Mouse (Mus musculus) liver, embryonic 14.5 days (tissue): ENCODE data around the gene Scrn1. TPM values are rescaled to one million over a fixed set of nuclear protein-coding genes. Genes with fewer than 3 reads are reported as not detected.

Source experiments
- ATAC-seq: fragments of 200-750 bp; cut with Nextera tagmentation; 2 replicates; pipeline ENCODE4 v1.8.0; 2017; ENCODE audit warnings: moderate number of reproducible peaks, mild to moderate bottlenecking, moderate library complexity; ENCODE audit not compliant: insufficient read depth
- DNase-seq, 3 experiments: peaks; one replicate each; pipeline ENCODE4 v3.0.0-alpha.2; 2012 to 2013; ENCODE audit warnings: low read depth in 3 of 3, low spot score in 3 of 3
- H3K27ac ChIP-seq: fragments of 300-500 bp; sonication (generic); 2 replicates; pipeline ENCODE4 v1.5.1; 2014; ENCODE audit warnings: moderate library complexity, mild to moderate bottlenecking, control low read depth, inconsistent platforms
- H3K27me3 ChIP-seq: fragments of 300-500 bp; sonication (generic); 2 replicates; pipeline ENCODE4 v1.6.1; 2014; ENCODE audit warnings: mild to moderate bottlenecking, low read length, moderate library complexity; ENCODE audit not compliant: control insufficient read depth, insufficient read depth
- H3K36me3 ChIP-seq: fragments of 300-500 bp; sonication (generic); replicated peaks from 2 replicates; pipeline ENCODE4 v1.6.1; 2014; ENCODE audit warnings: low read depth; ENCODE audit not compliant: control insufficient read depth, insufficient read depth
- H3K4me1 ChIP-seq, 2 experiments: fragments of 200-500 bp in 1 of 2; fragments of 300-500 bp in 1 of 2; sonication (generic) in 1 of 2; replicated peaks; 2 replicates each; pipeline ENCODE4 v1.6.1; 2012 to 2014; ENCODE audit warnings: antibody characterized with exemption in 1 of 2, inconsistent platforms in 1 of 2, low read length in 1 of 2; ENCODE audit not compliant: control insufficient read depth in 2 of 2, insufficient read depth in 2 of 2
- H3K4me2 ChIP-seq: fragments of 300-500 bp; sonication (generic); 2 replicates; pipeline ENCODE4 v1.6.1; 2014; ENCODE audit warnings: low read depth, mild to moderate bottlenecking, control low read depth, moderate library complexity
- H3K4me3 ChIP-seq, 2 experiments: fragments of 200-500 bp in 1 of 2; fragments of 300-500 bp in 1 of 2; sonication (generic) in 1 of 2; 2 replicates each; pipeline ENCODE4 v1.5.1; 2012 to 2014; ENCODE audit warnings: low read depth in 2 of 2, low read length in 2 of 2, mild to moderate bottlenecking in 2 of 2, control low read depth in 1 of 2, inconsistent platforms in 1 of 2, moderate library complexity in 1 of 2; ENCODE audit not compliant: insufficient read depth in 1 of 2
- H3K9ac ChIP-seq: fragments of 300-500 bp; sonication (generic); replicated peaks from 2 replicates; pipeline ENCODE4 v1.6.1; 2014; ENCODE audit warnings: mild to moderate bottlenecking, control low read depth, moderate library complexity
- H3K9me3 ChIP-seq: fragments of 300-500 bp; sonication (generic); 2 replicates; pipeline ENCODE4 v1.6.1; 2016; ENCODE audit warnings: low read length, mixed read lengths; ENCODE audit not compliant: control insufficient read depth
- CTCF ChIP-seq: IDR thresholded peaks from 2 replicates; pipeline ENCODE4 v1.5.1; 2016; ENCODE audit warnings: antibody characterized with exemption, low read depth, control low read depth
- EP300 ChIP-seq: IDR thresholded peaks from 2 replicates; pipeline ENCODE4 v1.6.1; 2016; ENCODE audit warnings: antibody characterized with exemption, low read depth
- WGBS: fragments of 180-500 bp; shearing (Covaris S2); extraction: QIAGEN DNeasy Blood & Tissue Kit; methylation state at CpG from one replicate; pipeline ENCODE4 v1.1.7; 2014; ENCODE audit not compliant: insufficient replicate concordance; 5-methylcytosine and 5-hydroxymethylcytosine counted together
- polyA plus RNA-seq, 2 experiments: library from polyadenylated mRNA; depleted of rRNA in 1 of 2; stranded (reverse) in 1 of 2; unstranded in 1 of 2; fragments of >200 nt; fragmentation: Nextera tagmentation in 1 of 2; extraction: Ambion mirVana in 1 of 2; gene quantifications; 2 replicates each; pipeline versions ENCODE4 v1.2.1 to v1.2.3; 2012 to 2014

The Scrn1 gene
- polyA plus RNA-seq, 2 experiments, result 0.13 to 0.24 TPM

- H3K27me3 ChIP-seq, result no peaks in the 10 kb centered on the region
- 70% methylated on average over 2 of the region's 2 CpGs for WGBS
- H3K27ac ChIP-seq, result no peak overlapping the region
- H3K9ac ChIP-seq, result no peak overlapping the region
- H3K4me3 ChIP-seq, result no peak overlapping the region
- no peak for ATAC-seq
- no peaks in the 10 kb centered on the region for H3K4me1 ChIP-seq
- TF ChIP-seq EP300, result no peak
- no peak for TF ChIP-seq CTCF
- no peaks in the 10 kb centered on the region for H3K36me3 ChIP-seq
- no peaks in the 10 kb centered on the region for H3K9me3 ChIP-seq
- no peak overlapping the region for H3K4me2 ChIP-seq
- no peak for DNase-seq
Observed at GRCm38 (mm10) chr6:54516512-54517134, 49.7 kb downstream of the Scrn1 start.

- DNase-seq, result no peak
- Histone ChIP-seq H3K36me3 (no peaks in the 10 kb centered on the region), H3K27ac (no peak overlapping the region), H3K9ac (no peak overlapping the region), H3K4me1 (no peaks in the 10 kb centered on the region), H3K4me2 (no peak overlapping the region), H3K9me3 (no peaks in the 10 kb centered on the region), H3K4me3 (no peak overlapping the region), H3K27me3 (no peaks in the 10 kb centered on the region)
- ATAC-seq, result no peak
- 53% methylated on average over 2 of the region's 2 CpGs for WGBS
- TF ChIP-seq CTCF (no peak), EP300 (no peak)
Observed at GRCm38 (mm10) chr6:54512256-54512655, 54.0 kb downstream of the Scrn1 start.

GRCm38 (mm10) chr6:54509264-54509663 lies 57.0 kb downstream of the Scrn1 start:
- Histone ChIP-seq H3K9me3 (no peaks in the 10 kb centered on the region), H3K4me3 (no peak overlapping the region), H3K27me3 (no peaks in the 10 kb centered on the region), H3K36me3 (no peaks in the 10 kb centered on the region), H3K4me2 (no peak overlapping the region), H3K9ac (no peak overlapping the region), H3K27ac (no peak overlapping the region), H3K4me1 (no peaks in the 10 kb centered on the region)
- no peak for TF ChIP-seq EP300
- TF ChIP-seq CTCF, result no peak
- DNase-seq (no peak), ATAC-seq (no peak)
- WGBS, result 68% methylated on average over 13 of the region's 13 CpGs

GRCm38 (mm10) chr6:54508256-54508793 lies 58.0 kb downstream of the Scrn1 start:
- Histone ChIP-seq H3K4me1 (no peaks in the 10 kb centered on the region), H3K4me3 (no peak overlapping the region), H3K27ac (no peak overlapping the region), H3K27me3 (no peaks in the 10 kb centered on the region), H3K4me2 (no peak overlapping the region), H3K36me3 (no peaks in the 10 kb centered on the region), H3K9ac (no peak overlapping the region), H3K9me3 (no peaks in the 10 kb centered on the region)
- 60% methylated on average over 6 of the region's 6 CpGs for WGBS
- TF ChIP-seq EP300 (no peak), CTCF (no peak)
- no peak for ATAC-seq
- DNase-seq, result no peak

- Histone ChIP-seq H3K9me3 (no peaks in the 10 kb centered on the region), H3K9ac (no peak overlapping the region), H3K4me3 (no peak overlapping the region), H3K4me2 (no peak overlapping the region), H3K36me3 (no peaks in the 10 kb centered on the region), H3K27ac (no peak overlapping the region), H3K27me3 (no peaks in the 10 kb centered on the region), H3K4me1 (no peaks in the 10 kb centered on the region)
- no peak for DNase-seq
- TF ChIP-seq CTCF (no peak), EP300 (no peak)
- no peak for ATAC-seq
- WGBS, result 59% methylated on average over 5 of the region's 5 CpGs
Observed at GRCm38 (mm10) chr6:54507808-54508207, 58.5 kb downstream of the Scrn1 start.
